Mouse (Mus musculus) G1E (cell line): ENCODE measurements around the gene Gm43738. TPM values are rescaled to one million over a fixed set of nuclear protein-coding genes. Genes with fewer than 3 reads are reported as not detected.

ENCODE experiments used
- ATAC-seq: 2 replicates; pipeline ENCODE4 v1.8.0; 2016; ENCODE audit warnings: mild to moderate bottlenecking; ENCODE audit not compliant: insufficient number of reproducible peaks, poor library complexity, low FRiP score, severe bottlenecking; ENCODE audit errors: extremely low read depth
- DNase-seq: peaks from one replicate; pipeline ENCODE4 v3.0.0; 2012; ENCODE audit warnings: low spot score
- H3K27me3 ChIP-seq: 2 replicates; pipeline ENCODE4 v1.6.1; 2012; ENCODE audit warnings: mild to moderate bottlenecking, low read length, inconsistent platforms; ENCODE audit not compliant: insufficient read depth
- H3K36me3 ChIP-seq: replicated peaks from 2 replicates; pipeline ENCODE3; 2012; ENCODE audit warnings: mild to moderate bottlenecking, inconsistent platforms
- H3K4me1 ChIP-seq: 2 replicates; pipeline ENCODE4 v1.6.1; 2012; ENCODE audit warnings: low read depth, low read length, inconsistent platforms, mixed read lengths; ENCODE audit not compliant: insufficient read depth
- H3K4me3 ChIP-seq: 2 replicates; pipeline ENCODE4 v1.5.1; 2012; ENCODE audit warnings: low read depth, mild to moderate bottlenecking, inconsistent platforms, low read length, moderate library complexity, mixed read lengths
- H3K9me3 ChIP-seq: replicated peaks from 2 replicates; pipeline ENCODE4 v1.6.1; 2012; ENCODE audit warnings: inconsistent platforms
- CTCF ChIP-seq: IDR thresholded peaks from 2 replicates; pipeline ENCODE4 v1.5.1; 2012; ENCODE audit warnings: low read depth, low read length, inconsistent platforms, mixed read lengths
- GATA1 ChIP-seq: IDR thresholded peaks from 2 replicates; pipeline ENCODE4 v1.6.1; 2012; ENCODE audit warnings: borderline replicate concordance, low read length, inconsistent platforms, mixed read lengths
- GATA2 ChIP-seq: IDR thresholded peaks from 2 replicates; pipeline ENCODE4 v1.6.1; 2012; ENCODE audit warnings: low read depth, low read length, inconsistent platforms, borderline replicate concordance
- POLR2AphosphoS5 ChIP-seq: IDR thresholded peaks from 2 replicates; pipeline ENCODE4 v1.6.1; 2012; ENCODE audit warnings: low read depth, low read length, inconsistent platforms; ENCODE audit not compliant: insufficient replicate concordance
- TAL1 ChIP-seq: conservative IDR thresholded peaks from 2 replicates; pipeline ENCODE4 v1.6.1; 2012; ENCODE audit warnings: low read depth, low read length, inconsistent platforms, mixed read lengths
- polyA plus RNA-seq: library from polyadenylated mRNA; stranded (reverse); fragments of >175 nt; gene quantifications from 2 replicates; pipeline ENCODE4 v1.2.3, GENCODE M21; 2012
- total RNA-seq, 2 experiments: library from RNA; stranded (forward) in 1 of 2; stranded (reverse) in 1 of 2; fragments of 200-1000 nt in 1 of 2; fragments of >200 nt in 1 of 2; fragmentation: Nextera tagmentation in 1 of 2; gene quantifications; 2 replicates each; pipeline ENCODE4 v1.2.3; 2014 to 2017

Gm43738 gene
- total and polyA plus RNA-seq, 3 experiments = 4.3 TPM; not detected in 2

DNA sequence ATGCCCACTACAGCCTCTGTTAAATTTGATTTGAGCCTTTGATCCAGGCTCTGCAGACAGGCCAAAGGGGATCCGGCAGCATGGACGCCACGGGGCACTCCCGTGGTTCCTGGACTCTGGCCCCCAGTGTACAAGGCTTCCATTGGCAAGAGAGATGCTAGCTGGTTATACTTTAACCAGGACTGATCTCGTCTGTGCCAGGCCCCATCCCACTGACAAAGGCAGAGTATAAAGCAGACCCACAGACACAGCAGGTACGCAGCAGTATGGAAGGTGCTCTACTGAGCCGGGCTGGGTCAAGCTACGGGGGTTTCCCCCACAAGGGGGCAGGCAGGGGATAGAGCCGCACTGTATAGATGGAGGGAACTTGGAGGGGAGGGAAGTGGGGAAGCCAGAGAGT is 35.5 kb upstream of the Gm43738 start:
- Histone ChIP-seq H3K36me3 (peaks cover 37% of the 10 kb centered on the region), H3K27me3 (no peaks in the 10 kb centered on the region), H3K4me1 (peaks cover 92% of the 10 kb centered on the region), H3K4me3 (peak overlapping the region; percentile 81), H3K9me3 (no peaks in the 10 kb centered on the region)
- DNase-seq (peak; percentile 75), ATAC-seq (0 out of 2 replicates have a peak, but pooled peaks have one; percentile 23)
- TF ChIP-seq GATA2 (no peak), CTCF (peak; percentile 42; the same call in 1 of the 2 replicates)

DNA sequence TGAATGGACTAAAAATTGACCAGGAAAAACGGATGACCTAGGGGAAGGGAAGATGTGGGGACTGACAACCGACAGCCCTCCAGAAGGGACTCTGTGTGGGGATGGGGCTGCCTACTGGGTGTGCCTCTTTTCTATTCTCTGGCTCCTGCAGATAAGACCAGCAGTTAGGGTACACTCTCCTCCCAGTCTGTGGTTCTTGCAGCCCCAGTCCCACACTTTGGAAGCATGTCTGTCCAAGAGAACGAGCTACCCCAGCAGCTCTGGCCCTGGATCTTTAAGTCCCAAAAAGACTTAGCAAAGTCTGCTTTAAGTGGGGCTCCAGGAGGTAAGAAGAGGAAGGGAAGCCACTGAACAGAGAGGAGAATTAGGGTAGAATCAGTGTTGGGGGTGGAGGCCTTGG is 35.1 kb upstream of the Gm43738 start, which contains the start of gene Pklr:
Gene Pklr, plus strand, starts transcription at position 185 of the 400 bp plus-strand sequence.
- Histone ChIP-seq H3K9me3 (no peaks in the 10 kb centered on the region), H3K4me3 (peak within 1 kb of the TSS; percentile 81), H3K27me3 (no peaks in the 10 kb centered on the region), H3K4me1 (peaks cover 90% of the 10 kb centered on the region), H3K36me3 (peaks cover 33% of the 10 kb centered on the region)
- TF ChIP-seq GATA1 (no peak), TAL1 (peak; percentile 61)
- peak; percentile 58 for DNase-seq
- ATAC-seq = 0 out of 2 replicates have a peak, but pooled peaks have one; percentile 30

DNA sequence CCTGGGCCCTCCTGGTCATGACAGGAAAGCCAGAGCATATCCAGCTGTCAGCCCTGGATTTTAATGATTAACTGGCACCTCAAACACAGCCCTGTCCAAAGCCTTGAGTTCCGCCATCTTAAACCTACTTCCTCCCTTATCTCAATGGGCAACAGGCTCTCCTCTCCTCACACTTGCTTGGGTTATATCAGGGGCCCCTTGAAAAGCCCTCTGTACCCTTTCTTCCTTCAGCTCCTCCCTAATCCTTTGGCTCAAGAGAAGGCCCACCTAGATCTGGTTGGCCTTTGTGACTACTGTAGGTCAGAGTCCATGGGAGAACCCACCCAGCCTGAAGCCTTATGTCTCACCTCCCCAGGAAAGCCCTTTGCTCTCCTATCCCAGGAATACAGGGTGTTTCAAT is 32.9 kb upstream of the Gm43738 start:
- H3K9me3 ChIP-seq = no peaks in the 10 kb centered on the region
- no peaks in the 10 kb centered on the region for H3K27me3 ChIP-seq
- TF ChIP-seq GATA1 = no peak
- DNase-seq = no peak
- ATAC-seq = no peak
- peak overlapping the region; percentile 70; the same call in 1 of the 2 replicates for H3K4me3 ChIP-seq
- peaks cover 90% of the 10 kb centered on the region for H3K4me1 ChIP-seq
- H3K36me3 ChIP-seq = peaks cover 14% of the 10 kb centered on the region

DNA sequence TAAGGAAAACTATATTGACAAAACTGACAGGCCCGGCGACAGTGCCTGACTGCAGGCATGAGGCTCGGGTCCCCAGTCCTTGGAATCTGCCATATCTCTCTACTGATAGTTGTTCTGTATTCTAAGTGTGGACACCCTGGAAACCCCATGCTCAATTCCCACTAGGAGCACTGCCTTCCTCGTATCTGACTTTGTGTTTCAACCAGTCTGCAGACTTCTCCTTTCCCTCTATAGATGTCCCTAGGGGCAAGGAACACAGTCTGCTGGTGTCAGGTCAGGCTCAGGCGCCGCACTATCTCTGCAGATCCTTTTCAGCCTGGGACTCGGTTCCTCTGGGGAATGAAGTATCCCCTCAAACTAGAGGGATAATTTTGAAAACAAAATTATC is 32.2 kb upstream of the Gm43738 start:
- Histone ChIP-seq H3K4me3 (peak overlapping the region; percentile 67; the same call in 1 of the 2 replicates), H3K9me3 (no peaks in the 10 kb centered on the region), H3K4me1 (peaks cover 91% of the 10 kb centered on the region), H3K36me3 (peaks cover 7% of the 10 kb centered on the region), H3K27me3 (no peaks in the 10 kb centered on the region)
- TF ChIP-seq TAL1 (no peak), GATA2 (no peak), POLR2AphosphoS5 (no peak), CTCF (no peak), GATA1 (no peak)
- DNase-seq = no peak
- ATAC-seq = no peak

DNA sequence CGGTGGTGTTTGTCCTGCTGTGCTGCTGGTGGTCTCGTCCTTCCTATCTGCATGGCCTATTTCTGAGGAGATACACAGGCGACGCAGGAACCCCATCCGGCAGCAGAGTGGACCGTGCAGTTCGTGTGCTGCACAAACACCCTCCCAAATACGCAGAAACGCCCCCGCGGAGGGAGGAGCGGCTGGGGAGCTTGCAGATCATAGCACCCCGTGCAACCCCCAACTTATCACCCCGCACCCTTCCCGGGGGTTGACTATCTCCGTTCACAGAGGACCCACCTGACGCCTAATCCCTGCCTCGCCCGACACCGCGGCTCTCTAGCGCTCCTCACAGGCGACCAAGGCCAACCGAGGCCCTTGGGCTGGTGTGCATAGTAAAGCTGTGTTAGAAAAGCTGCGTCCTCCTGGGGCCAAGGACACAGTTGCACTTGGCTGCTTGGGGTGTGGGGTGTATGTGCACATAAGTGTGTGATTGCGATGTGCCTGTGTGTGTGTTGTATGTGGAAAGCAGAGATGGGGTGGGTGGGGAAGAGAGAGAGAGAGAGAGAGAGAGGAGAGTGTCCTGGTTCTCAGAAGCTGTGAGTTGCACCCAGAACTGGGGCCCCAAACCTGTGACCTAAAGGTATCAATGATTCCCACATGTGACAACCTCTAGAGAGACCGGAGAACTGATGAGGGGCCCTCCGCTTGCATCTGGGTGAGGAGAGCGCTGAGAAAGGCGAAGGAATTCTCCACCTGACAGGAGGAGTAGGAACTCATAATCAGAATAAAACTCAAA is 31.6 kb upstream of the Gm43738 start:
- Histone ChIP-seq H3K36me3 (peaks cover 6% of the 10 kb centered on the region), H3K27me3 (no peaks in the 10 kb centered on the region), H3K4me1 (peaks cover 90% of the 10 kb centered on the region), H3K4me3 (peak overlapping the region; percentile 67), H3K9me3 (no peaks in the 10 kb centered on the region)
- ATAC-seq (peak; percentile 67), DNase-seq (peak; percentile 86)
- peak; percentile 68 for TF ChIP-seq TAL1
- no peak for TF ChIP-seq GATA2

DNA sequence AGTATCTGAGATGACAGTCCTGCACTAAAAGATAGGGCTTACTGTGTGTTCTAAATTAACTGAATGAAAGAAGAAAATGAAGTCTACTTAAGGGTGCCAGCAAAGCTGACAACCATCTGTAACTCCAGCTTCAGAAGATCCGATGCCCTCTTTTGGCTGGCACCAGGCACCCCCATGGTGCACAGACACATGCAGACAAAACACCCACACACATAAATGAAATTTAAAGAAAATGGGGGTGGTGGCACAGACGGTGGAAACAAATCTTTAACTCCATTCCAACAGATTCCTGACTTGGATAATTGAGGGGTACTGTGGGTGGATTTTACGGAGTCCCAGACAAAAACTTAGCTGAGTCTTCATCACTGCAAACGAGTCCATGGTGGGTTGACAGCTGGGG is 30.9 kb upstream of the Gm43738 start:
- Histone ChIP-seq H3K27me3 (no peaks in the 10 kb centered on the region), H3K36me3 (peaks cover 2% of the 10 kb centered on the region), H3K4me1 (peaks cover 85% of the 10 kb centered on the region), H3K9me3 (no peaks in the 10 kb centered on the region), H3K4me3 (peak overlapping the region; percentile 67; the same call in 1 of the 2 replicates)
- DNase-seq = no peak
- TF ChIP-seq POLR2AphosphoS5 (no peak), GATA1 (no peak), TAL1 (no peak), CTCF (no peak), GATA2 (no peak)
- ATAC-seq = no peak

DNA sequence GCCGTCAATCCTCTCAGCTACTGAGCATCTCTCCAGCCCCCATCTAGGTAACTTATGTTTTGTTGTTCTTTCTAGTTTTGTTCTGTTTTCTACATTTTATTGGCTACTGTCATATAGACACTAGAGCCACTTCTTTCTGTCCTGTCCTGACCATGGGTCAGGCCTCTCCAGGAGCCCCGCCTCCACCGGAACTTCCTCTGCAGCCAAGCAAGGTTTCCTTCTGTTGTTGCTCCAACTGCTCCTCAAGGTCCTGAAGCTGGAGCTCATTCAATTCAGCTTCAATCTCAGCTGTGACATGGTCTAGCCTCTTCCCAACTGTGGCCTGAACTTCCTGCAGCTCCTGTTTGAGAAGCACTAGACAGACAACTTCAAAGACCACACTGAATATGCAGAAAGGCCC is 29.0 kb upstream of the Gm43738 start:
- TF ChIP-seq CTCF (no peak), GATA2 (no peak), POLR2AphosphoS5 (no peak), TAL1 (no peak), GATA1 (no peak)
- no peaks in the 10 kb centered on the region for H3K27me3 ChIP-seq
- ATAC-seq = no peak
- H3K4me1 ChIP-seq = peaks cover 75% of the 10 kb centered on the region
- no peak for DNase-seq
- peaks cover 2% of the 10 kb centered on the region for H3K36me3 ChIP-seq
- no peaks in the 10 kb centered on the region for H3K9me3 ChIP-seq
- H3K4me3 ChIP-seq = no peak overlapping the region
